In the genomic region with DNA sequence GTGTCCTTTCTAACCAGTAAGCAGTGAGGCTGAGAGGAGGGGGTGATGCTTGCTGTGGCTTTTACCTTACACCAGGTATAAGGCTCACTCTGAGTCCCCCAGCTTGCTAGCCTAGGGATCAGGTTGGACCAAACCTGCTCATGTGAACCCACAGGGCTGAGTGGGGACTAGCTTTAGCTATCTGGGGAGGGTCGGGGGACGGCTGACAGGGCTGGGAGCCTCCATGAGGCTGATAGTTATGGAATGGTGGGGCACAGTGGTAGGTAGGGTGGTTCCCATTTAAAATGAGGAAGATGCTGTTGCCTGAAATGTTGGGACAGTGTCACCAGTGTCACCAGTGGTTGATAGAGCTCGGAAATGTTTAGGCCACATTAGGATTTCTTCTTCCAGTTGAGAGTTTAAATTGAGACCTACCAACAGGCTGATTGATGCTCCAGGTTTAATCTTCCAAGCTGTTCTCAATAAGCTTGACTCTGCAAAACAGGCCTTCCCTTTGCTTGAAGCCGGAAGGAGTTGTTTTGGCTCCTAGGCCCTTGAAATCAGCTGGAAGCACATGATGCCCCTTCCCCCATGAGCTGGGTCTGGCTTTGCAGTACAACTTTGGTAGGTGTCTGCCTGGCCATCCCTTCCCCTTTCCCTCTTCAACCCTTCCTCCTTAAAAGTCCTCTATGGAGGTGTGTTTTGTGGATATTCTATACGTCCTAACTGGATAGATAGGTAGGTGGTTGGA, we compare ENCODE assay signal across 8 mouse cellular contexts. TPM values are rescaled to one million over a fixed set of nuclear protein-coding genes. Genes with fewer than 3 reads are reported as not detected.
DNase-seq lines count a peak whose midpoint lies in the region; ATAC-seq and TF ChIP-seq lines count a peak whose summit lies in the region.

No protein-coding gene starts in this region.

- no peaks in the 10 kb centered on the region for H3K36me3 ChIP-seq in forebrain, embryonic 14.5 days (ENCODE audit: control insufficient read depth, insufficient read depth, low read length)
- H3K36me3 ChIP-seq in midbrain, embryonic 15.5 days (replicated peaks), result no peaks in the 10 kb centered on the region

- peaks cover 28% of the 10 kb centered on the region for H3K4me1 ChIP-seq in lung, adult 2 months (ENCODE audit: control insufficient read depth, insufficient read depth, low read length)
- peaks cover 29% of the 10 kb centered on the region for H3K4me1 ChIP-seq in forebrain, embryonic 14.5 days (ENCODE audit: control insufficient read depth, insufficient read depth, low read length)
- peaks cover 59% of the 10 kb centered on the region for H3K4me1 ChIP-seq in midbrain, embryonic 15.5 days

- WGBS in lung, adult 2 months, result 18% methylated on average over 5 of the region's 5 CpGs
- 44% methylated on average over 5 of the region's 5 CpGs for WGBS in forebrain, embryonic 14.5 days
- WGBS in midbrain, embryonic 15.5 days, result 45% methylated on average over 5 of the region's 5 CpGs

- no peaks in the 10 kb centered on the region for H3K27me3 ChIP-seq in forebrain, embryonic 14.5 days (replicated peaks; ENCODE audit: control insufficient read depth, insufficient read depth, low read length)
- no peaks in the 10 kb centered on the region for H3K27me3 ChIP-seq in midbrain, embryonic 15.5 days (replicated peaks)

- ATAC-seq in forebrain, embryonic 14.5 days, result no peak
- ATAC-seq in midbrain, embryonic 15.5 days (replicated peaks), result no peak

- no peak overlapping the region for H3K27ac ChIP-seq in forebrain, embryonic 14.5 days (ENCODE audit: low read depth, low read length)
- 0 out of 2 replicates have a peak overlapping the region, but pooled peaks have one; percentile 34 for H3K27ac ChIP-seq in midbrain, embryonic 15.5 days

- TF ChIP-seq POLR2A in lung, adult 2 months (IDR thresholded peaks at IDR 0.05; ENCODE audit: borderline replicate concordance, extremely low read depth, low read depth, low read length), result no peak

- peak overlapping the region; percentile 56 for H3K4me3 ChIP-seq in lung, adult 2 months (replicated peaks; ENCODE audit: extremely low read depth, low read depth, low read length)
- H3K4me3 ChIP-seq in forebrain, embryonic 14.5 days (ENCODE audit: low read depth, low read length), result peak overlapping the region; percentile 68
- peak overlapping the region; percentile 75 for H3K4me3 ChIP-seq in midbrain, embryonic 15.5 days

- peak overlapping the region; percentile 91 for H3K9ac ChIP-seq in forebrain, embryonic 14.5 days (ENCODE audit: low read length)
- peak overlapping the region; percentile 84 for H3K9ac ChIP-seq in midbrain, embryonic 15.5 days

- peak overlapping the region; percentile 98 for H3K4me2 ChIP-seq in forebrain, embryonic 14.5 days (ENCODE audit: low read length)
- H3K4me2 ChIP-seq in midbrain, embryonic 15.5 days, result peak overlapping the region; percentile 98

- no peak for DNase-seq in lung, adult 2 months
- DNase-seq in lung, postnatal 25 days (ENCODE audit: low spot score), result no peak
- DNase-seq in forebrain, embryonic 14.5 days (ENCODE audit: low spot score), result no peak
- peak; percentile 28 for DNase-seq in kidney, postnatal 14 days
- no peak for DNase-seq in thymus, postnatal 0 days (ENCODE audit: low spot score)
- no peak for DNase-seq in left cerebral cortex, postnatal 10 days (ENCODE audit: extremely low spot score in 1 of 2, low spot score in 2 of 2)
- DNase-seq in embryo, embryonic 9.5 days (ENCODE audit: extremely low spot score), result no peak

- no peak for TF ChIP-seq CTCF in lung, adult 2 months (IDR thresholded peaks at IDR 0.05; ENCODE audit: insufficient read depth, low read length)

- intact Hi-C loops in left cerebral cortex, postnatal 10 days (cut with DNase I), result no loop called here

- no peaks in the 10 kb centered on the region for H3K9me3 ChIP-seq in forebrain, embryonic 14.5 days (replicated peaks; ENCODE audit: control insufficient read depth, low read length)
- H3K9me3 ChIP-seq in midbrain, embryonic 15.5 days, result no peaks in the 10 kb centered on the region

RNA-seq across cellular contexts. Expression of a gene that starts 1.8 kb away (rescaled TPM):
- polyA plus RNA-seq in lung, adult 2 months (2012; rRNA removed), result 32.9 and 53.8 TPM in 2 replicates
- 16.9 and 20.8 TPM in 2 replicates for polyA plus RNA-seq in forebrain, embryonic 14.5 days (2014; fragmentation: Nextera tagmentation; extraction: Ambion mirVana)
- 27.9 and 28.7 TPM in 2 replicates for polyA plus RNA-seq in midbrain, embryonic 15.5 days (2015; fragmentation: Nextera tagmentation; extraction: Ambion mirVana)
- polyA plus RNA-seq in thymus, postnatal 0 days (2015; fragmentation: Nextera tagmentation; extraction: Ambion mirVana), result 4.0 and 4.8 TPM in 2 replicates
- 10 to 100 TPM; 45.7 to 49.6 TPM for total RNA-seq in left cerebral cortex, postnatal 10 days (2021)
